Mouse (Mus musculus) heart, postnatal 10 days (tissue): ENCODE data around the gene Kmt5a. TPM values are rescaled to one million over a fixed set of nuclear protein-coding genes. Genes with fewer than 3 reads are reported as not detected.

Experiments used
- DNase-seq, 2 experiments: peaks; one replicate each; pipeline ENCODE4 v3.0.0; 2021
- intact Hi-C: fragments of 180-260 bp; cut with DNase I; formaldehyde crosslinking; loops from one replicate; pipeline ENCODE4 v1.15.1; 2025
- total RNA-seq, 2 experiments: library from RNA; stranded (reverse); gene quantifications; 2 replicates each; pipeline ENCODE4 v1.2.3; 2021

Gene Kmt5a
- total RNA-seq: 100 to 1,000 TPM; 146 to 153 TPM

DNA sequence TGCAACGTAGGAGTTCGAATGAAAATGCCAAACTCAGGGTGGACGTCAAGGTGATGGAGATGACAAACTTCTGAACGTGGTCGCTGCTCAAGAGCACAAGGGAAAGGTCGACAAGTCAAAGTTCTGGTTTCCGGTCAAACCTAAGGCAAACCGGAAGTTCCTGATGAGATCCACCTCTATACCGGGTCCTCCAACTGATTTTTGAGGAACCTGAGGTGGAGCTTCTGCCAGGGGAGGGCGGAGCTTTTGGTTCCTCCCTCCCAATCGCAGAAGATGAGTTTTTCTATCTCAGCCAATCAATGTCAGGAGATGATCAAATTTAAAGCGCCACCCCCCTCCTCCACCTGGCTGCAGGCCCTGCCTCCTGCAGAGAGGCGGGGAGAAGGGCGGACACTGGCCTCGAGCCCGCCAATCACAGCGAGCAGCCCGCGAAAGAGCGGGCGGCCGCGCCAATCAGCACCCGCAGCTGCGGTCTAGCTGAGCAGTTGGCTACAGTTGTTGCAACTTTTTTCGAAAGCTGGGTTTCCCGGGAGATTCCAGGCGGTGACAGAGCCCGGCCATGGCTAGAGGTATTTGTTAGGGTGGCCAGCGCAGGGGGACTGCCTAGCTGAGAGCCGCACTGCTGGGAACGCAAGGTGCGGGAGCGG is at the start of gene Kmt5a:
Kmt5a (plus strand) TSS at position 484 of the 647 bp plus-strand sequence.
- peak; percentile 96 to 97 for DNase-seq
- intact Hi-C loops: loop anchor here (2.0 kb wide), 1 partner anchor 99 kb away; no protein-coding TSS in a partner anchor

GRCm38 (mm10) chr5:124392412-124392811 is 47.3 kb upstream of the Kmt5a start:
- no peak for DNase-seq
- intact Hi-C loops: no loop called here

- intact Hi-C loops: no loop called here
- DNase-seq: no peak
Measured at GRCm38 (mm10) chr5:124393726-124394125, 46.0 kb upstream of the Kmt5a start.

- intact Hi-C loops: no loop called here
- no peak for DNase-seq
Measured at GRCm38 (mm10) chr5:124410808-124411207, 28.9 kb upstream of the Kmt5a start.

DNA sequence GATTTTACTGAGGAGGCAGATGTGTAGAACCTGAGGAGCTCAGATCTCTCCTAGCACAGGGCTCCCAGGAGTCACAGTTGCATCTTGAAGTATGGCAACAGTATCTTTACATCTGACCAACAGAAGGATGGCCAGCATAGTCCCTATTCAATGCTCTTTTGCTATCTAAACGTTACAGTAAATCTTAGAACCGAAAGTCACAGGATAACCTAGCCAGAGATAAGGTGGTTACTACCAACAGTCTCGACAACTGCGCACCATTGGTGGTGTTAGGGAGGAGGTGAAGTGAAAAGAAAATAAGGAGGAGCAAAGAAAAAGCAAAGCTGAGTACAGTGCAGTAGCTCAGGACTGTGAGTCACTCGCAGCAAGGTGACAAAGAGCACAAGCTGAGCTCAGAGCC is 27.6 kb upstream of the Kmt5a start:
- intact Hi-C loops: no loop called here
- no peak for DNase-seq

DNA sequence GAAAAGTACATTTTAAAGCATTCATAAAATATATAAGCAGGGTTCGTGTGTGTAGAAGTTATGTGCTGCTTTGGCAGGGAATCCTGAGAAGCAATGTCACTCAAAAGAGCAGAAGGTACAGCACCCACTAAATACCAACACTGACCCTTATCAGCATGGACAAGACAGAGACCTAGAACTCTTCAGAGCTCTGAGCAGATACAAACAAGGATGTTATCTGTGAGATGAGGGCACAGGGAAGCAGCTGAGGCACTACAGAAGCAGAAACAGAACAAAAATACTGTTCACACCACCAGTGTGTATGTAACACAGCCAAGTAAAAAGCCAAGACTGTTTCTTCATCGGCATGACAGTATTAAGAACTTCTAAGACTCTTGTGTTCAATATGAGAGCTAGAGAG is 20.8 kb upstream of the Kmt5a start:
- intact Hi-C loops: no loop called here
- DNase-seq: no peak

DNA sequence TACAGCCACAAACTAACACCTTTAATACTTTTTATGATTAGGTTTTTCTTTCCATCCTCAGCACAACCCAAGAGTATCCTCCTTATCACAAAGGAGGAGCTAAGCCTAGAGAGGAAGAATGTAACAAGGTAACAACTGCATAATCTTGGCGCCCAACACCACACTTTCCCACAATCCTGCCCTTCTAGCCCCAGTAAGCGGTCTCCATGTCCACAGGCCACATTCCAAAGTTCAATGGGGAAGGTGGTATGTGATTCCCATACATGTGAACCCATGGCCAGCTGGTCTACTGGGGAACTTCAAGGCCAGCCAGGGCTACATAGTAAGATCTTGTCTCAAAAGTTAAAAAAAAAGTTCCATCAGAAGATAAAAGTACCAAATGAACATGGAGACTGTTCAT is 17.9 kb upstream of the Kmt5a start:
- intact Hi-C loops: no loop called here
- no peak for DNase-seq

GRCm38 (mm10) chr5:124424200-124424722 is 15.5 kb upstream of the Kmt5a start:
- intact Hi-C loops: no loop called here
- DNase-seq: peak in 1 of 2 experiments; percentile 44

GRCm38 (mm10) chr5:124424723-124425411 is 14.9 kb upstream of the Kmt5a start:
- peak; percentile 37 to 38 for DNase-seq
- intact Hi-C loops: no loop called here

DNA sequence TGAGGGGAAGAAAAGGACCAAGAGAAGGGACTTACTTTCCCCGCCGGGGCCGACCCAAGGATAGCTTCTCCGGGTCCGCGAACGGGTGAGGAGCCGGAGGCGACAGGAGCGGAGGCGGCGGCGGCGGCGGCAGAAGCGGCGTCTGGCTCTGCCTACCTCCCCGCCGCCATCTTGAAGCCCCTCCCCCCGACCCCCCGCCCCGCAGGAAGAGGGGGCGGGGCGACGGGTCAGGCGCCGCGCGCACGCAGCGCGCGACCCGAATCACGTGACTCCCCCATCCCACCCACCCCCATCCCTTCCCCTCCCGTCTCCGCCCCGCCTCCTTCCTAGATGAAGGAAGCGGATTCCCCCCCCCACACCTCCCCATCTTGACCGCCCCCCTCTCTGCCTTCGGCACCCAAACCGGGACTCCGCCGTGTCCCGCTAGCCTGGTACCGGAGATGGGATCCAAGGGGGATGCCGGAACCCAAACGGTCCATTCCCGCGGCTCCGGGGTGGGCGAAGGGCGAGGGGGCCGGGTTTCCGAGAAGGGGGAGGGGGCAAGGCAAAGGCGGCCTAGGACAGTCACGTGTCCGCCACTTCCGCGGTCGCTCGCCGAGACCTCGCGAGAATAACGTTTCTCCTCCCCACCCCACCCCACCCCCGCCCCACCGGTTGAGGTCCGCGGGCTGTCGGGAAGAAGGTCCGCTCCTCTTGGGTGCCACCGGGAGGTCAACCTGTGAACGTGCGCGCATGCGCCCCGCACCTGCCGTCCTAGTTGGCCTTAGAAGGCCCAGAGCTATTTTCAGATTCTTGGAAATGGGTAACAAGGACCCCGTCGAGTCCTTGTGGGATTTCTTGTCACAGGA is 14.1 kb upstream of the Kmt5a start, which contains the start of gene Sbno1:
Sbno1 (minus strand) TSS at position 590 of the 848 bp plus-strand sequence.
- intact Hi-C loops: no loop called here
- peak; percentile 94 for DNase-seq

GRCm38 (mm10) chr5:124426475-124427071 is 13.2 kb upstream of the Kmt5a start:
- peak in 1 of 2 experiments; percentile 7 for DNase-seq

DNA sequence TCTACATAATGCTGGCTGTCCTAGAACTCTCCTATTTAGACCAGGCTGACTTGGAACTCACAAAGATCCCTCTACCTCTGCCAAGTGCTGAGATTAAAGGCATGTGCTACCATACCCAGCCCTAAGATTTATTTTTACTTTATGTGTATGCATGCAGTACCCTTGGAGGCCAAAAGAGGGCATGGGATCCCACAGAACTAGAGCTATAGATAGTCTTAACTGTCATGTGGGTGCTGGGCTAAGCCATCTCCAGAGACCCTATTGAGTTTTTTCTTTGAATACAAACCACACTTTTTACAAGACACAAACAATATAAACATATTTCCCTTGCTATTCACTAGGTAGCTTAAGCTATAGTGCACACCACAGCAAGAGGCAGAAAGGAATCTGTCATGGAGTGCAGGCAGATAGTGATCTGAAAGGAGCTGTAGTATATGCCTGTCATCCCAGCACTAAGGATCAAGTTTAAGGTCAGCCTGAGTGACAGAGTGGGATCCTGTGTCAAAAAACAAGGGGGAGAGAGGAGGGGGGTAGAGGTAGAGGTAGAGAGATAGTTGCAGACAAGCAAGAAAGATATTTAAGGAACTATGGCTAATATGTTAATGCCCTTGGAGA is 7.2 kb upstream of the Kmt5a start:
- peak; percentile 83 for DNase-seq
- intact Hi-C loops: loop anchor here (1.0 to 5.0 kb wide), 2 partner anchors 106 to 435 kb away; no protein-coding TSS in a partner anchor

More at GRCm38 (mm10) chr5:124426475-124427071, 13.2 kb upstream of the Kmt5a start:
- intact Hi-C loops: no loop called here

- intact Hi-C loops: loop anchor here (5.0 kb wide), 1 partner anchor 434 kb away; no protein-coding TSS in a partner anchor
- no peak for DNase-seq
Measured at GRCm38 (mm10) chr5:124433048-124433447, 6.7 kb upstream of the Kmt5a start.

- peak; percentile 56 to 61 for DNase-seq
- intact Hi-C loops: loop anchor here (2.0 kb wide), 1 partner anchor 101 kb away; no protein-coding TSS in a partner anchor
Measured at GRCm38 (mm10) chr5:124438229-124438628, 1.5 kb upstream of the Kmt5a start.

DNA sequence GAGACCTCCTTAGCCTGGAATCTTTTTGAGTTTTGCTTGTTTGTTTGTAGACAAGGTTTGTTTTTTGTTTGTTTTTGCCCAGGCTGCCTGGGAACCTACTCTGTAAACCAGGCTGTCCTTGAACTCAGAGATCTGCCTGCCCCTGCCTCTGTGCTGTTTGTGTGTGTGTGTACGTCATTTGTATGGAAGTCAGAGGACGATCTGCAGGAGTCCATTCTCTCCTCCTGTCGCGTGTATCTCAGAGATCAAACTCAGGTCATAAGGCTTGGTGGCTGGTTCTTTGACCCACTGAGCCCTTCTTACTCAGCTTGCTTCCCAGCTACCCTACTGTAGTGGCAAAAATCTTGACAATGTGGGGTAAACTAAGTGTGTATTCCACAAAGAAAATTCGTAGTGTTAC is 984 bp upstream of the Kmt5a start:
- intact Hi-C loops: loop anchor here (2.0 kb wide), 1 partner anchor 100 kb away; no protein-coding TSS in a partner anchor
- no peak for DNase-seq

- peak in 1 of 2 experiments; percentile 73 for DNase-seq
- intact Hi-C loops: no loop called here
Measured at GRCm38 (mm10) chr5:124440094-124440701, 468 bp downstream of the Kmt5a start.

DNA sequence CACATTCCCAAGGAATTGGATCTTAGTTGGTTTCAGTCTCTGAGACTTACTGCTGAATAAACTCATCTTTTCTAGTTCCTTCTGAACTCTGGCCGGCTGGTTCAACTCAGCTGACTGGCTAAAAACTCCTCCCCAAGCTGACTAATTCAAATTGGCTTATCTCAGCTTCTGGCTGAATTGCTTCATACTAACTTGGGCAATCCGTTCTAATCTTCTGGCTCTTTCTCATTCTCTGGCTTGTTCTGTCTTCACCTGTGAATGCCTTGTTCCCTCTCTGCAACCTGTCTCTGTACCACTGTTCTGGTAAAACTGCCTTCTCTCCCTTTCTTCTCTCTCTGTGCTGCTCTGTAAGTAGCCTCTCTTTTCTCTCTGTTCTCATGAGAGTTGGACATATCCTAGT is 2.9 kb downstream of the Kmt5a start:
- intact Hi-C loops: no loop called here

GRCm38 (mm10) chr5:124444208-124444607 is 4.5 kb downstream of the Kmt5a start:
- DNase-seq: no peak
- intact Hi-C loops: no loop called here

More for the DNA sequence above, 2.9 kb downstream of the Kmt5a start:
- no peak for DNase-seq
